Mouse (Mus musculus) right cerebral cortex, postnatal 14 days (tissue): ENCODE measurements around the gene Gm379.

Experiments
- DNase-seq: peaks from one replicate; pipeline ENCODE4 v3.0.0; 2022

The Gm379 gene

GRCm38 (mm10) chrX:108664885-108665284 is at the start of gene Gm379:
Gene Gm379 (minus strand): TSS chrX:108664891.
- no peak for DNase-seq

DNA sequence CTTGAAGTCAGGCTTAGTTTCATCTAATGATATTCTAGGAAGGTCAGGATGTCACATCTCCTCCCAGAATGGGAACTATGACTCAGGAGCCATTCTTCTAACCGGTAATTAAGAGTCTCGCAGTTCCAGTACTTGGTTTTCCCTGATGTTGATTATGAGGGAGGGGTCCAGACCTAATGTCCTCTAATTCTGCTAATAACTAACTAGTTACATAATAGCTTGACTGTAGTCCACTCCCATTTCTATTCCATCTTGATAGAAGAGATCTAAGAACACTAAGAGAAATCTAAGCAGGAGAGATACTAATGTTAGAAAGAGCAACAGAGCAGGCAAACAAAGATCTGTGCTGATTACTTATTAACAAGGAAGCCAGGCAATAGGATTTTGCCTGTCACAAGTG is 39.6 kb upstream of the Gm379 start:
- no peak for DNase-seq

DNA sequence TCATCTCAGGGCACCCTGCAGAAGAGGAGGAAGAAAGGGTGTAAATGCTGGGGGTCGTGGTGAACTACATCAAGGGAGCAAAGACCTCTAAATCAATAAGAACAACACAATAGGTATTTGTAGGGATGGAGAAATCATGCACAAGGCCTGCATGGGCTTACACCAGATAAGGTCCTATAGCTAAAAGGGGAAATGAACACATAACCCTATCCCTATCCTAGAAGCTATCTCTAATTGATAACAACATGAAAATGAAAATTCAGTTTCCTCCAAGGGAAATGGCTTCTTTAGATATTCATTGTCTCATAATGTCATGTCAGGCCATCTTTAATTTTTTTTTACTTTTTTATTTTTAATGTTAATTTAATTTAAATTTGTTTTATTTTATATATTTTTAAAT is 4.2 kb upstream of the Gm379 start:
- DNase-seq = no peak

- DNase-seq = no peak
Observed at GRCm38 (mm10) chrX:108621991-108622390, 42.7 kb downstream of the Gm379 start.

GRCm38 (mm10) chrX:108620886-108621285 is 43.8 kb downstream of the Gm379 start:
- no peak for DNase-seq
